Mouse (Mus musculus) lung, postnatal 14 days (tissue): ENCODE data around the gene Prpsap1.

Source experiments
- DNase-seq: peaks from one replicate; pipeline ENCODE4 v3.0.0; 2021

The Prpsap1 gene

GRCm38 (mm10) chr11:116493795-116494252 is at the start of gene Prpsap1:
Gene Prpsap1, minus strand, starts transcription at chr11:116494202.
- peak; percentile 66 for DNase-seq

GRCm38 (mm10) chr11:116543110-116543509 is 49.1 kb upstream of the Prpsap1 start:
- peak; percentile 60 for DNase-seq

- DNase-seq = no peak
Measured at GRCm38 (mm10) chr11:116541183-116541582, 47.2 kb upstream of the Prpsap1 start.

- DNase-seq = no peak
Measured at GRCm38 (mm10) chr11:116538142-116538735, 44.2 kb upstream of the Prpsap1 start.

- no peak for DNase-seq
Measured at GRCm38 (mm10) chr11:116537388-116537787, 43.4 kb upstream of the Prpsap1 start.

GRCm38 (mm10) chr11:116536685-116537084 is 42.7 kb upstream of the Prpsap1 start:
- DNase-seq = no peak

GRCm38 (mm10) chr11:116534154-116534865 is 40.3 kb upstream of the Prpsap1 start:
- DNase-seq = peak; percentile 79

GRCm38 (mm10) chr11:116533341-116534153 is 39.5 kb upstream of the Prpsap1 start:
- peak; percentile 45 for DNase-seq

- peak; percentile 77 for DNase-seq
Measured at GRCm38 (mm10) chr11:116532810-116533338, 38.9 kb upstream of the Prpsap1 start.

- DNase-seq = peak; percentile 45
Measured at GRCm38 (mm10) chr11:116532262-116532809, 38.3 kb upstream of the Prpsap1 start.

- no peak for DNase-seq
Measured at GRCm38 (mm10) chr11:116531371-116532191, 37.6 kb upstream of the Prpsap1 start.

GRCm38 (mm10) chr11:116530187-116531147 is 36.5 kb upstream of the Prpsap1 start, which contains the start of gene Sphk1:
Gene Sphk1, plus strand, starts transcription at chr11:116530925.
- DNase-seq = peak; percentile 60

- no peak for DNase-seq
Measured at GRCm38 (mm10) chr11:116528636-116529320, 34.8 kb upstream of the Prpsap1 start.

- peak; percentile 11 for DNase-seq
Measured at GRCm38 (mm10) chr11:116523699-116524189, 29.7 kb upstream of the Prpsap1 start.

GRCm38 (mm10) chr11:116522886-116523698 is 29.1 kb upstream of the Prpsap1 start:
- peak; percentile 20 for DNase-seq

GRCm38 (mm10) chr11:116522046-116522445 is 28.0 kb upstream of the Prpsap1 start:
- no peak for DNase-seq

GRCm38 (mm10) chr11:116521143-116521542 is 27.1 kb upstream of the Prpsap1 start:
- peak; percentile 25 for DNase-seq

- peak; percentile 53 for DNase-seq
Measured at GRCm38 (mm10) chr11:116518482-116518881, 24.5 kb upstream of the Prpsap1 start.
